Comparison of ENCODE assay signal across 8 mouse cellular contexts in the genomic region with DNA sequence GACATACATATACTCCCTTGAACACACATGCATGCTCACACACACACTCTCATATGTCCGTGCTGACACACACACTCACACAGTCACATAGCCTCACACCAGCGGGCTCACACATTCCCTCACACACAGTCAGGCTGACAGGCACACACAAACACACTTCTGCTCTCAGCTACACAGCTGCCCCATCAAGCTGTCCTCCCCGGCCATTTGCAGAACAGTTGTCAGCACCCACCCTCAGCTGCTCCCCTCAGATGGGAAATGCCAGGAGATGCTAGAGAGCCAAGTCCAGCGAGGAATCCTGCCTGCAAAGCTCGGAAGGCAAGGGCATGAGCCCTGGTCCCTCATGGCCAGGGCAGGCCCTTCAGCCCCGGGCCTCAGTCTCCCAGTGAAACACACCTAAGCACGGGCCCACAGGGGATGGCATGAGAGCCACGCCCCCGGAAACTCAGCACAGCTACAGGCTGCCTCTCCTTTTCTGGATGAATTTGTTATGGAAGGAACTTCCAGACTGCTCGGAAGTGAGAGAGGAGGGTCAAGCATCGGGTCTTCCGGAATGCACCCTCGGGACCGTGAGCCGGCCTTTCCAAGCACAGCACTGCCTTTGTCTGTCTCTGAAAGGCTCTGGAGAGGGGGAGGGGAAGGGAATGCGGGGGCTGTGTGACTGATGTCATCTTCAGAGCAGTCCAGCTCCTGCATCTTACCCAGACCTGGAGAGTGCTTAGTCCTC.
DNase-seq lines count a peak whose midpoint lies in the region; ATAC-seq lines count a peak whose summit lies in the region.

No protein-coding gene starts in this region.

- no peak overlapping the region for H3K9ac ChIP-seq in intestine, embryonic 14.5 days (ENCODE audit: low read length)
- no peak overlapping the region for H3K9ac ChIP-seq in neural tube, embryonic 14.5 days (replicated peaks; ENCODE audit: low read depth, low read length)

- DNase-seq in testis, postnatal 10 days (ENCODE audit: low spot score), result peak; percentile 66
- DNase-seq in testis, postnatal 14 days (ENCODE audit: low spot score), result no peak
- DNase-seq in gastrocnemius, postnatal 25 days, result peak; percentile 62
- DNase-seq in intestine, embryonic 14.5 days (ENCODE audit: low spot score), result peak; percentile 62
- DNase-seq in layer of hippocampus, postnatal 36 days, result peak; percentile 58 to 71
- no peak for DNase-seq in natural killer cell, adult 2 months (ENCODE audit: low spot score in 2 of 2)
- no peak for DNase-seq in spleen, postnatal 36 days (ENCODE audit: low spot score in 2 of 2)

- H3K4me3 ChIP-seq in intestine, embryonic 14.5 days (ENCODE audit: low read depth, low read length), result no peak overlapping the region
- no peak overlapping the region for H3K4me3 ChIP-seq in neural tube, embryonic 14.5 days (ENCODE audit: low read depth, low read length)

- 26% methylated on average over 16 of the region's 16 CpGs for WGBS in intestine, embryonic 14.5 days
- whole genome bisulfite sequencing in neural tube, embryonic 14.5 days, result 32% methylated on average over 16 of the region's 16 CpGs

- ATAC-seq in intestine, embryonic 14.5 days (replicated peaks; ENCODE audit: low FRiP score, low TSS enrichment, low read depth), result peak; percentile 65
- ATAC-seq in neural tube, embryonic 14.5 days (ENCODE audit: low read depth), result peak; percentile 58

- peaks cover 15% of the 10 kb centered on the region for H3K4me1 ChIP-seq in intestine, embryonic 14.5 days (replicated peaks; ENCODE audit: control insufficient read depth, insufficient read depth, low read length)
- no peaks in the 10 kb centered on the region; the same call in none of the 2 replicates for H3K4me1 ChIP-seq in neural tube, embryonic 14.5 days (ENCODE audit: control insufficient read depth, insufficient read depth, low read length)

- peak overlapping the region; percentile 39; the same call in 1 of the 2 replicates for H3K27ac ChIP-seq in intestine, embryonic 14.5 days (ENCODE audit: low read depth)
- no peak overlapping the region for H3K27ac ChIP-seq in neural tube, embryonic 14.5 days (ENCODE audit: low read depth, low read length)

- no peaks in the 10 kb centered on the region for H3K36me3 ChIP-seq in intestine, embryonic 14.5 days (ENCODE audit: control insufficient read depth, insufficient read depth, low read length)
- H3K36me3 ChIP-seq in neural tube, embryonic 14.5 days (ENCODE audit: control insufficient read depth, insufficient read depth, low read length), result no peaks in the 10 kb centered on the region

- no peaks in the 10 kb centered on the region for H3K9me3 ChIP-seq in intestine, embryonic 14.5 days (ENCODE audit: control insufficient read depth, low read length)
- H3K9me3 ChIP-seq in neural tube, embryonic 14.5 days (ENCODE audit: control insufficient read depth, low read length), result no peaks in the 10 kb centered on the region

- H3K27me3 ChIP-seq in intestine, embryonic 14.5 days (replicated peaks; ENCODE audit: control insufficient read depth, insufficient read depth, low read length), result no peaks in the 10 kb centered on the region
- no peaks in the 10 kb centered on the region for H3K27me3 ChIP-seq in neural tube, embryonic 14.5 days (ENCODE audit: control insufficient read depth, insufficient read depth, low read length)

- peak overlapping the region; percentile 5; the same call in 1 of the 2 replicates for H3K4me2 ChIP-seq in intestine, embryonic 14.5 days (ENCODE audit: low read length)
- H3K4me2 ChIP-seq in neural tube, embryonic 14.5 days (ENCODE audit: low read depth, low read length), result no peak overlapping the region

Comparison
In these comparisons a context has a peak if more than half of its experiments do, and no peak if none do; other contexts are left out.
1. DNase-seq: peak in testis, postnatal 10 days (single experiment), gastrocnemius, postnatal 25 days (single experiment), intestine, embryonic 14.5 days (single experiment) and layer of hippocampus, postnatal 36 days (2 of 2); none in testis, postnatal 14 days (single experiment), natural killer cell, adult 2 months (0 of 2) and spleen, postnatal 36 days (0 of 2).